Mouse (Mus musculus): ENCODE data around the gene Sub1. TPM values are rescaled to one million over a fixed set of nuclear protein-coding genes. Genes with fewer than 3 reads are reported as not detected.
A peak's percentile ranks its signal among the peaks of the same experiment; 100 is the strongest.

Gene Sub1
- polyA plus RNA-seq, 1 experiment from 2014 or later: 582 TPM

DNA sequence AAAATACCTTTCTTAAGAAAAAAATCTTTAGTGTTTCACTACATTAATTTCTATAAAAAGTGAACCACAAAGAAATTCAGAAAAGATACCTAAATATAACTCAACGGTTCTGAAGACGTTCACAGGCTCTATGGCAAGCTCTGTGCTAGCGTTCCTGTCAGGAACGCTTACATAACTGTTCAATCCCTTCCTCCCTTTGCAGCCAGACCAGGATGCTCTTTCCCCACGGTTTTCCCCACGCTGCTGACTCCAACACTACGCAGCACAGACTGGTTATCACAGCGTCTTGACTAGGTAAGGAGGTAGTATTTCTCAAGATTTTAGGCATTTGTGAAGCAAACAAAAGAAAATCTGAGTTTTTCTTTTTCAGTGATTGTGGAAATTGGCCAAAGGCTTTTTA lies 15.3 kb downstream of the Sub1 start:
- H3K36me3 ChIP-seq (ENCODE audit: control insufficient read depth, insufficient read depth, low read length): peaks cover 23% of the 10 kb centered on the region
- 96% methylated on average over 8 of the region's 8 CpGs for WGBS

DNA sequence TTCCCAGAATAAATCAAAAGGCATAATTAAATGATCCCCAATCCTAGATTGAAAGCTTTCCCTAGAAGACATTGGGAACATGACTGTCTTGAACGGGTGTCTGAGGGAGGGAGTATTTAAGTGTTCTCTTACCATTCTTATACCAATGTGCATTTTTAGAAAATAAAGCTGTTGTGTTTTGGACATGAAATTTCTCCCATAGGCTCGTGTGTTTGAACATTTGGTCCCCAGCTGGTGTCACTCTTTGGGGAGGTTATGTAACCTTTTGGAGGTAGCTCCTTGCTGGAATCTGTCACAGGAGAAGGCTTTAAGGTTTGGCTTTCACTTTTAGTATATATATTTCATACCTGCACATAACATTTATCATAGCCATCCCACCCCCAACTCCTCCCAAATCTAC lies 18.6 kb downstream of the Sub1 start:
- ATAC-seq: no peak
- Histone ChIP-seq H3K4me2 (ENCODE audit: low read length) (no peak overlapping the region), H3K4me3 (ENCODE audit: low read depth, low read length) (no peak overlapping the region)

More for the DNA sequence above, 15.3 kb downstream of the Sub1 start:
- Histone ChIP-seq H3K4me3 (ENCODE audit: low read depth, low read length) (no peak overlapping the region), H3K27me3 (ENCODE audit: control insufficient read depth, insufficient read depth, low read depth, low read length) (no peaks in the 10 kb centered on the region), H3K4me2 (ENCODE audit: low read length) (no peak overlapping the region), H3K9ac (ENCODE audit: low read depth, low read length) (no peak overlapping the region), H3K4me1 (ENCODE audit: control insufficient read depth, insufficient read depth, low read length) (no peaks in the 10 kb centered on the region), H3K27ac (ENCODE audit: low read length) (no peak overlapping the region), H3K9me3 (replicated peaks; ENCODE audit: control insufficient read depth, low read length, poor library complexity, severe bottlenecking) (no peaks in the 10 kb centered on the region)
- ATAC-seq: no peak

DNA sequence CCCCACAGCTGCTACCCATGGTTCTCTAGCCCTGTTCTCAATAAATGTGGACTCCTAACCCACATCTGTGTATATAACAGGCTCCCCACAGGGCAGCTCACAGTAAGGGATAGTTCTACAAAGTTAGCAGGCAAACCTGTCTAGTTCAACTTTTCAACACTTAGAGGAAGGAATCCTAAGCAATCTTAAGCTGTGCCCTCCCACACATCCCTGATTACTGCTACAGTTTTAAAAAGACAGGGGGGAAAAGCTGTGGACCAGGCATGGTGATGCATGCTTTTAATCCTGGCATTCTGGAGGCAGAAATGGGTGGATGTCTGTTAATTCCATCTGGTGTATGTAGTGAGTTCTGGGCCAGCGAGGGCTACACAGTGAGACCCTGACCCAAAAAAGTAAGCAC lies 19.7 kb downstream of the Sub1 start:
- Histone ChIP-seq H3K9ac (ENCODE audit: low read depth, low read length) (no peak overlapping the region), H3K4me1 (ENCODE audit: control insufficient read depth, insufficient read depth, low read length) (no peaks in the 10 kb centered on the region), H3K4me2 (ENCODE audit: low read length) (no peak overlapping the region), H3K27me3 (ENCODE audit: control insufficient read depth, insufficient read depth, low read depth, low read length) (no peaks in the 10 kb centered on the region), H3K9me3 (replicated peaks; ENCODE audit: control insufficient read depth, low read length, poor library complexity, severe bottlenecking) (0 out of 2 replicates have a peak, but pooled peaks cover 4% of the 10 kb centered on the region), H3K4me3 (ENCODE audit: low read depth, low read length) (no peak overlapping the region), H3K27ac (ENCODE audit: low read length) (no peak overlapping the region), H3K36me3 (ENCODE audit: control insufficient read depth, insufficient read depth, low read length) (peaks cover 7% of the 10 kb centered on the region)
- WGBS: 85% methylated on average over 1 of the region's 1 CpGs
- no peak for ATAC-seq

More for the DNA sequence above, 18.6 kb downstream of the Sub1 start:
- Histone ChIP-seq H3K27ac (ENCODE audit: low read length) (no peak overlapping the region), H3K9me3 (replicated peaks; ENCODE audit: control insufficient read depth, low read length, poor library complexity, severe bottlenecking) (0 out of 2 replicates have a peak, but pooled peaks cover 4% of the 10 kb centered on the region), H3K4me1 (ENCODE audit: control insufficient read depth, insufficient read depth, low read length) (no peaks in the 10 kb centered on the region), H3K36me3 (ENCODE audit: control insufficient read depth, insufficient read depth, low read length) (peaks cover 9% of the 10 kb centered on the region), H3K9ac (ENCODE audit: low read depth, low read length) (no peak overlapping the region), H3K27me3 (ENCODE audit: control insufficient read depth, insufficient read depth, low read depth, low read length) (no peaks in the 10 kb centered on the region)
- WGBS: 94% methylated on average over 2 of the region's 2 CpGs

DNA sequence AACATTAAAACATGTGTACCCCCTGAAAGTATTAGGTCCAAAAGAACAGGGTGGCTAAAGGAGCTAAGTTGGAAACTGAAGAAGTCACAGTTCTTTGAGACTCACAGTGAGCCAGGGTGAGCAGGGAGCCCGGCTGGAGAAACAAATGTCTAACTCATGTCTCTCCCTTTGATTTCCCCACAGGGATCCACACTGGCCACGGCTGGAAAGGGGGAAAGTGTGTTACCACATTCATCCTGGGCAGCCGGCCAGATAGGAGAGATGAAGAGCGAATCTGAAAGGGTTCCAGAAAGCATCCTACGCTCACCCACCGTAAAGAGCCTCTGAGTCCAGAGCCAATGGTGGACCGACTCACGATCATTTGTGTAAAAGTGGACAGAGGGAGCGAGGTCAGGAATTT lies 20.9 kb downstream of the Sub1 start:
- Histone ChIP-seq H3K4me3 (ENCODE audit: low read depth, low read length) (no peak overlapping the region), H3K27me3 (ENCODE audit: control insufficient read depth, insufficient read depth, low read depth, low read length) (no peaks in the 10 kb centered on the region), H3K4me2 (ENCODE audit: low read length) (no peak overlapping the region), H3K36me3 (ENCODE audit: control insufficient read depth, insufficient read depth, low read length) (peaks cover 3% of the 10 kb centered on the region), H3K4me1 (ENCODE audit: control insufficient read depth, insufficient read depth, low read length) (no peaks in the 10 kb centered on the region), H3K9ac (ENCODE audit: low read depth, low read length) (no peak overlapping the region), H3K27ac (ENCODE audit: low read length) (no peak overlapping the region), H3K9me3 (replicated peaks; ENCODE audit: control insufficient read depth, low read length, poor library complexity, severe bottlenecking) (0 out of 2 replicates have a peak, but pooled peaks cover 4% of the 10 kb centered on the region)
- no peak for ATAC-seq
- 83% methylated on average over 9 of the region's 9 CpGs for WGBS

DNA sequence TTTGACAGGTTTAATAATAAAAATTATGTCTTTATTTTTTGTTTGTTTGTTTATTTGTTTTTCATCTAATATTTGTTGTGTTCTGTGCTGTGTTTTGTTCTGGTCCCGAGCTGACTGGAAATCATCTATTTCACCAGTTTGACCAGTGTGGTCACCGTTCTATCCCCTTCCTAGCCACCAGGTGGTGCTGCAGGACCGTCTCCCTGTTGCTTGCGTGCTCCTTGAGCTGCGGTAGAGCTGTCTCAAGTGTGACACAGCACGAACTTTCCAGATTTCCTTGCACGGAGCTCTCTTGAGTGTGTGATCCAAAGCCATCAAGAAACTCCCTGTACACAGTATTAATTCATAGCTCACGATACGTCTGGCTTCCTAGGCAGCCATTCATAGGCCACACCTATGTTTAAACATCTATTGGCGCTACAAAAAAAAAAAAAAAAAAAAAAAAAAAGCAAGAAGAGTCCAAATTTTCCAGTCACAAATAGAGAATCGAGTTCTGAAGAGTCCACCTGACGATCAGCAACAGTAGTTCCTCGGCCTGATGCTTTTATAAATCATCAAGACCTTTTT lies 24.8 kb downstream of the Sub1 start:
- Histone ChIP-seq H3K4me2 (ENCODE audit: low read length) (no peak overlapping the region), H3K27me3 (ENCODE audit: control insufficient read depth, insufficient read depth, low read depth, low read length) (no peaks in the 10 kb centered on the region), H3K4me1 (ENCODE audit: control insufficient read depth, insufficient read depth, low read length) (no peaks in the 10 kb centered on the region), H3K4me3 (ENCODE audit: low read depth, low read length) (no peak overlapping the region), H3K9ac (ENCODE audit: low read depth, low read length) (no peak overlapping the region), H3K27ac (ENCODE audit: low read length) (no peak overlapping the region), H3K9me3 (replicated peaks; ENCODE audit: control insufficient read depth, low read length, poor library complexity, severe bottlenecking) (0 out of 2 replicates have a peak, but pooled peaks cover 4% of the 10 kb centered on the region), H3K36me3 (ENCODE audit: control insufficient read depth, insufficient read depth, low read length) (no peaks in the 10 kb centered on the region)
- 21% methylated on average over 13 of the region's 13 CpGs for WGBS
- ATAC-seq: peak; percentile 83

DNA sequence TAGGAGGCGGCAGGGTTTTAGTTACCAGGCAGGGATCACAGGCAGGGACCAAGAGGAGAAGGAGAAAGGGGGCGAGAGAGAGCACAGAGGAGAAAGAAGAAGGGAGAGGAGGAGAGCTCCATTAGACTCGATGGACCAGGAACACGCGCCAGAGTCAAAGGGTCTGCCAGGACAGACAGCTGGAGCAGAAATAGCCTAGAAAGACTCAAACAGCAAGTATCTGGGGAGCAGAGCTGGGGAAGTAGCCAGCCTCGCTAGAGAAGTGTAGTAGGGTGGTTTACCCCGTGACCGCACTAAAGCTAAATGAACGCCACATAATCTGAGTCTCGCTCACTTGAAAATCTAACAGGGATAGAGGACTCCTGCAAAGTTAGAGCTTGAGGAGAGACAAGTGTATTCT lies 26.2 kb downstream of the Sub1 start:
- H3K27me3 ChIP-seq (ENCODE audit: control insufficient read depth, insufficient read depth, low read depth, low read length): no peaks in the 10 kb centered on the region
- ATAC-seq: no peak
- H3K9ac ChIP-seq (ENCODE audit: low read depth, low read length): no peak overlapping the region
- H3K4me3 ChIP-seq (ENCODE audit: low read depth, low read length): no peak overlapping the region
- H3K4me1 ChIP-seq (ENCODE audit: control insufficient read depth, insufficient read depth, low read length): no peaks in the 10 kb centered on the region
- no peaks in the 10 kb centered on the region for H3K36me3 ChIP-seq (ENCODE audit: control insufficient read depth, insufficient read depth, low read length)
- no peak overlapping the region for H3K4me2 ChIP-seq (ENCODE audit: low read length)
- H3K9me3 ChIP-seq (replicated peaks; ENCODE audit: control insufficient read depth, low read length, poor library complexity, severe bottlenecking): 0 out of 2 replicates have a peak, but pooled peaks cover 4% of the 10 kb centered on the region
- WGBS: 73% methylated on average over 10 of the region's 10 CpGs
- no peak overlapping the region for H3K27ac ChIP-seq (ENCODE audit: low read length)

DNA sequence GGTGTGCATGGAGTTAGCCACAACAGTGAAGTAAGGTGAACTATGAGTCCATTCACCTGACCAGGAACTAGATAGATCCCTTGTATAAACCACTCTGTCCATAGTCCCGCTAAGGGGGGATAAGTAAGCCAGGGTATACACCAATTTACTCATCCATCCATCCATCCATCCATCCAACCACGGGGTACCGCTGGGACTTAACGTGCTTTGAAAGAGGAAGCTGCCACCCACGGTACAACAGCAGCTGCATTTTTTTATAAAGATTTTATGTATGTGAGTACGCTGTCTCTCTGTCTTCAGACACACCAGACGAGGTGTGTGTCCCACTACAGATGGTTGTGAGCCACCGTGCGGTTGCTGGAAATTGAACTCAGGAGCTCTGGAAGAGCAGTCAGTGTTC lies 27.9 kb downstream of the Sub1 start:
- H3K4me2 ChIP-seq (ENCODE audit: low read length): no peak overlapping the region
- H3K27ac ChIP-seq (ENCODE audit: low read length): no peak overlapping the region
- 0 out of 2 replicates have a peak, but pooled peaks cover 1% of the 10 kb centered on the region for H3K9me3 ChIP-seq (replicated peaks; ENCODE audit: control insufficient read depth, low read length, poor library complexity, severe bottlenecking)
- H3K9ac ChIP-seq (ENCODE audit: low read depth, low read length): no peak overlapping the region
- ATAC-seq: no peak
- 91% methylated on average over 9 of the region's 9 CpGs for WGBS
- H3K4me1 ChIP-seq (ENCODE audit: control insufficient read depth, insufficient read depth, low read length): no peaks in the 10 kb centered on the region
- no peaks in the 10 kb centered on the region for H3K27me3 ChIP-seq (ENCODE audit: control insufficient read depth, insufficient read depth, low read depth, low read length)
- H3K4me3 ChIP-seq (ENCODE audit: low read depth, low read length): no peak overlapping the region
- H3K36me3 ChIP-seq (ENCODE audit: control insufficient read depth, insufficient read depth, low read length): no peaks in the 10 kb centered on the region

DNA sequence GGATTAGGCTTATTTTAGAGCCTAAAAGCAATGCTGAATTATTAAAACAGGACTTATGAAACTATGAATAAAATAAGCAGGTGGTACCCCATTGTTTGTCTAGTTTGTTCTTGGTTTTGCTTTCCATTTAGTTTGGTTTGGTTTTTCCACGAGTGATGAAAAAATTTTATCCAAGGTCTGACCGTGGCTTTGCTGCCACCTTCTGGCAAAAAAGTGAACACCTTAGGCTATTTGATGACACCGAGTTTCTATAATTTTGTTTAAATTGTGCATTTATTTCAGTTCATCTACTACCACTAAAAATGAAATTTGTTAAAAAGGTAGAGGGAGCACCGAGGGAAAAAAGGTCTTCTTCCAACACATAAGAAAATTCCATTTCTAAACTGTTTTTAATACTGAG lies 30.4 kb downstream of the Sub1 start:
- Histone ChIP-seq H3K27me3 (ENCODE audit: control insufficient read depth, insufficient read depth, low read depth, low read length) (no peaks in the 10 kb centered on the region), H3K9ac (ENCODE audit: low read depth, low read length) (no peak overlapping the region), H3K9me3 (replicated peaks; ENCODE audit: control insufficient read depth, low read length, poor library complexity, severe bottlenecking) (no peaks in the 10 kb centered on the region), H3K4me3 (ENCODE audit: low read depth, low read length) (no peak overlapping the region), H3K4me2 (ENCODE audit: low read length) (no peak overlapping the region), H3K36me3 (ENCODE audit: control insufficient read depth, insufficient read depth, low read length) (no peaks in the 10 kb centered on the region), H3K27ac (ENCODE audit: low read length) (no peak overlapping the region), H3K4me1 (ENCODE audit: control insufficient read depth, insufficient read depth, low read length) (no peaks in the 10 kb centered on the region)
- ATAC-seq: no peak
- 11% methylated on average over 4 of the region's 4 CpGs for WGBS

DNA sequence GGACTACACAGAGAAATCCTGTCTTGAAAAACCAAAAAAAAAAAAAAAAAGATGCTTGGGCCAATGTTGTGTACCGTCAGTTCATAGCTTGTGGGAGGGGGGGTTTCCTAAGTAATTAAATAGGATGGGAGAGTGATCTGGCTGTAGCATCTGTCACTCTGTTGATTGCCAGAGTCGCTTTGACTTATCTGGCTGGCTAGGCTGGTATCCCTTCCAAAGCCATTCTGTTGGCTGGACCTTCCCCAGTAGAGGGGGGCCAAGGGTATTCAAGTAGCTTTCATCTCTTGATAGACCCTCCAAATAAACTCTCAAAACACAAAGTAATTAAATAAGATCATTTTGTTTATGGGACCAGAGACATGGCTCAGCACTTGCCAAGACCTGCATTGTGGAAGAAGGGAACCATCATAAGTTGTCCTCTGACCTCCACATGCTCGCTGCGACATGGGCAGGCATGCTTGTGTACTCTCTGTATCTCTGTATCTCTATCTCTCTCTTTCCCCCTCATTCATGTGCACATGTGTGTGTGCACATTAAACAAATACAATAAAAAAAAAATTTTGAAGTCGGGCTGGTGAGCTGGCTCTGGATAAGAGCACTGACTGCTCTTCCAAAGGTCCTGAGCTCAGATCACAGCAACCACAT lies 31.5 kb downstream of the Sub1 start:
- no peak overlapping the region for H3K4me3 ChIP-seq (ENCODE audit: low read depth, low read length)
- no peak overlapping the region for H3K4me2 ChIP-seq (ENCODE audit: low read length)
- no peak overlapping the region for H3K9ac ChIP-seq (ENCODE audit: low read depth, low read length)
- no peak for ATAC-seq
- no peaks in the 10 kb centered on the region for H3K4me1 ChIP-seq (ENCODE audit: control insufficient read depth, insufficient read depth, low read length)
- no peaks in the 10 kb centered on the region for H3K27me3 ChIP-seq (ENCODE audit: control insufficient read depth, insufficient read depth, low read depth, low read length)
- H3K27ac ChIP-seq (ENCODE audit: low read length): no peak overlapping the region
- H3K9me3 ChIP-seq (replicated peaks; ENCODE audit: control insufficient read depth, low read length, poor library complexity, severe bottlenecking): no peaks in the 10 kb centered on the region
- H3K36me3 ChIP-seq (ENCODE audit: control insufficient read depth, insufficient read depth, low read length): no peaks in the 10 kb centered on the region
- 91% methylated on average over 5 of the region's 5 CpGs for WGBS

Measured in midbrain, embryonic 16.5 days (tissue).